Mouse (Mus musculus): ENCODE data around the gene Tmem269.

GRCm38 (mm10) chr4:119257083-119257482 is 39.1 kb upstream of the Tmem269 start:
- TF ChIP-seq CTCF (IDR thresholded peaks at IDR 0.05; ENCODE audit: low read depth, low read length) (no peak), POLR2AphosphoS5 (IDR thresholded peaks at IDR 0.05; ENCODE audit: insufficient replicate concordance, low read depth, low read length) (no peak), GATA1 (IDR thresholded peaks at IDR 0.05; ENCODE audit: borderline replicate concordance, low read length) (no peak), TAL1 (conservative IDR thresholded peaks at IDR 0.05; ENCODE audit: low read depth, low read length) (no peak)
